Mouse (Mus musculus): ENCODE results near the gene 0610030E20Rik. TPM values are rescaled to one million over a fixed set of nuclear protein-coding genes. Genes with fewer than 3 reads are reported as not detected.
A peak's percentile ranks its signal among the peaks of the same experiment; 100 is the strongest.

The 0610030E20Rik gene
- polyA plus RNA-seq, 1 experiment from 2014 or later, result 15.6 TPM

- H3K4me2 ChIP-seq, result no peak overlapping the region
- ATAC-seq (replicated peaks; ENCODE audit: insufficient number of reproducible peaks, insufficient read depth, low FRiP score, low read depth), result no peak
- 84% methylated on average over 6 of the region's 6 CpGs for WGBS
- H3K9ac ChIP-seq, result no peak overlapping the region
- H3K27ac ChIP-seq, result no peak overlapping the region
- H3K9me3 ChIP-seq (replicated peaks), result no peaks in the 10 kb centered on the region
- no peaks in the 10 kb centered on the region for H3K4me1 ChIP-seq (replicated peaks)
- H3K36me3 ChIP-seq, result peaks cover 79% of the 10 kb centered on the region
- H3K4me3 ChIP-seq, result no peak overlapping the region
- H3K27me3 ChIP-seq, result no peaks in the 10 kb centered on the region
Observed at GRCm38 (mm10) chr6:72323786-72324508, 23.2 kb upstream of the 0610030E20Rik start.

DNA sequence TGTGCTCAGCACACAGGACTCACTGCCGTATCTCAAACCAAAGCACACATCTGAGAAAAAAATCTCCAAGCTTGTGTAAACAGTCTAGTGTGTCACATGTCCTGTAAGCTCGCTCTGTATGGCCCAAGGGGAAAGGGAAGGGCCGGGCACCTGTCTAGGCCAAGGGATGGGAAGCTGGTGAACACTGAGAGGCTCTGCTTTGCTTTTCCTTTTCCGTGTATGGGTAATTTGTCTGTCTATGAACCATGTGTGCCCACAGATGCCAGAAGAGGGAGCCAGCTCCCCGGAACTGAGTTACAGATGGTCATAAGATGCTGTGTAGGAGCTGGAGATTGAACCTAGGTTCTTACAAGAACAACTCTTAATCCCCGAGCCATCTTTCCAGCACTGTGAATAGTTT lies 20.8 kb upstream of the 0610030E20Rik start:
- 67% methylated on average over 6 of the region's 6 CpGs for WGBS
- Histone ChIP-seq H3K9ac (no peak overlapping the region), H3K27me3 (no peaks in the 10 kb centered on the region), H3K4me1 (replicated peaks) (no peaks in the 10 kb centered on the region), H3K4me2 (no peak overlapping the region), H3K9me3 (replicated peaks) (no peaks in the 10 kb centered on the region), H3K4me3 (no peak overlapping the region), H3K27ac (no peak overlapping the region), H3K36me3 (peaks cover 70% of the 10 kb centered on the region)
- ATAC-seq (replicated peaks; ENCODE audit: insufficient number of reproducible peaks, insufficient read depth, low FRiP score, low read depth), result no peak

GRCm38 (mm10) chr6:72329019-72329418 lies 18.1 kb upstream of the 0610030E20Rik start:
- no peak overlapping the region for H3K9ac ChIP-seq
- peaks cover 4% of the 10 kb centered on the region; the same call in 1 of the 2 replicates for H3K4me1 ChIP-seq (replicated peaks)
- H3K36me3 ChIP-seq, result peaks cover 56% of the 10 kb centered on the region
- no peak for ATAC-seq (replicated peaks; ENCODE audit: insufficient number of reproducible peaks, insufficient read depth, low FRiP score, low read depth)
- H3K27ac ChIP-seq, result no peak overlapping the region
- no peaks in the 10 kb centered on the region for H3K27me3 ChIP-seq
- H3K9me3 ChIP-seq (replicated peaks), result no peaks in the 10 kb centered on the region
- H3K4me2 ChIP-seq, result no peak overlapping the region
- H3K4me3 ChIP-seq, result no peak overlapping the region
- WGBS, result 86% methylated on average over 5 of the region's 5 CpGs

DNA sequence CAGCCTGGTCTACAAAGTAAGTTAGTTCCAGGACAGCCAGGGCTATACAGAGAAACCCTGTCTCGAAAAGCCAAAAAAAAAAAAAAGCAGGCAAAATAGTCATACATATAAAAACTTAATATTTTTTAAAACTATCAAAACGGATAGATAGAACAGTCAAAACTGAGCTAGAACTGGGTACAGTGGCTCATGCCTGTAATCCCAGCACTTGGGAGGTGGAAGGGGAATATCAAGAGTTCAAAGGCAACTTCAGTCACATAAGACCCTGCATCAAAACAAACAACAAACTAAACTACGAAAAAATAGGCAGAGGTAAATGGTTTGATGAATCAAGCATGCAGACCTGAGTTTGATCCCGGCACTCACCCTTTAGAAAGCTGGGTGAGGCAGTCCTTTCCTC lies 17.0 kb upstream of the 0610030E20Rik start:
- H3K36me3 ChIP-seq, result peaks cover 55% of the 10 kb centered on the region
- H3K27me3 ChIP-seq, result no peaks in the 10 kb centered on the region
- no peak overlapping the region for H3K27ac ChIP-seq
- H3K4me3 ChIP-seq, result no peak overlapping the region
- H3K9ac ChIP-seq, result no peak overlapping the region
- WGBS, result 89% methylated on average over 4 of the region's 4 CpGs
- no peak overlapping the region for H3K4me2 ChIP-seq
- ATAC-seq (replicated peaks; ENCODE audit: insufficient number of reproducible peaks, insufficient read depth, low FRiP score, low read depth), result no peak
- no peaks in the 10 kb centered on the region for H3K9me3 ChIP-seq (replicated peaks)
- peaks cover 4% of the 10 kb centered on the region; the same call in 1 of the 2 replicates for H3K4me1 ChIP-seq (replicated peaks)

DNA sequence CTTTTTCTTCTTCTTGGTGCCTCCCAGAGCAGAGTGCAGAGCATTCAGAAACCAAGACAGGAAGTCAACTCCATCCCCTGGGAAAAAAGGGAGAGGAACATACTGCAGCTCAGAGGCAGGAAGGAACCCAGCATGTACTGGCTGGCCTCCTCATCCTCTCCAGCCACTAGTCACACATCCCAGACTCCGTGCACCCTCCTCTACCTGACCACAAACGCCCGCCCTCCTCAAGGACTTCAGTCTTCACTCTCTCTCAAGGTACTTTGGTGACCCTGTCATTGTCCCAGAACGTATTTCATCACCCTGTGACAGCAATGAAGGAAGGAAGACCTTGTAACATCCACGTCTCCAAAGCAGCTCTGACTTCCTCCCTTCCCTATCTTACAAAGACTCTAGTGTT lies 14.0 kb upstream of the 0610030E20Rik start:
- ATAC-seq (replicated peaks; ENCODE audit: insufficient number of reproducible peaks, insufficient read depth, low FRiP score, low read depth), result no peak
- no peaks in the 10 kb centered on the region for H3K9me3 ChIP-seq (replicated peaks)
- H3K36me3 ChIP-seq, result peaks cover 56% of the 10 kb centered on the region
- no peak overlapping the region for H3K4me2 ChIP-seq
- H3K4me3 ChIP-seq, result no peak overlapping the region
- peak overlapping the region; percentile 71 for H3K27ac ChIP-seq
- no peaks in the 10 kb centered on the region for H3K27me3 ChIP-seq
- peaks cover 4% of the 10 kb centered on the region; the same call in 1 of the 2 replicates for H3K4me1 ChIP-seq (replicated peaks)
- no peak overlapping the region for H3K9ac ChIP-seq
- 47% methylated on average over 5 of the region's 5 CpGs for WGBS

GRCm38 (mm10) chr6:72340481-72340880 lies 6.6 kb upstream of the 0610030E20Rik start:
- H3K9me3 ChIP-seq (replicated peaks), result no peaks in the 10 kb centered on the region
- peaks cover 36% of the 10 kb centered on the region for H3K36me3 ChIP-seq
- 71% methylated on average over 2 of the region's 2 CpGs for WGBS
- H3K27me3 ChIP-seq, result no peaks in the 10 kb centered on the region
- H3K4me3 ChIP-seq, result no peak overlapping the region
- no peak overlapping the region for H3K9ac ChIP-seq
- ATAC-seq (replicated peaks; ENCODE audit: insufficient number of reproducible peaks, insufficient read depth, low FRiP score, low read depth), result no peak
- peaks cover 13% of the 10 kb centered on the region for H3K4me1 ChIP-seq (replicated peaks)
- no peak overlapping the region for H3K27ac ChIP-seq
- no peak overlapping the region for H3K4me2 ChIP-seq

- Histone ChIP-seq H3K36me3 (peaks cover 10% of the 10 kb centered on the region), H3K4me2 (peak overlapping the region; percentile 87), H3K27ac (peak overlapping the region; percentile 70), H3K27me3 (no peaks in the 10 kb centered on the region), H3K4me1 (replicated peaks) (peaks cover 36% of the 10 kb centered on the region), H3K9me3 (replicated peaks) (no peaks in the 10 kb centered on the region), H3K4me3 (peak overlapping the region; percentile 96), H3K9ac (peak overlapping the region; percentile 96)
- under 1% methylated on average over 42 of the region's 42 CpGs for WGBS
- peak; percentile 33 for ATAC-seq (replicated peaks; ENCODE audit: insufficient number of reproducible peaks, insufficient read depth, low FRiP score, low read depth)
Observed at GRCm38 (mm10) chr6:72344396-72345073, 2.6 kb upstream of the 0610030E20Rik start.

DNA sequence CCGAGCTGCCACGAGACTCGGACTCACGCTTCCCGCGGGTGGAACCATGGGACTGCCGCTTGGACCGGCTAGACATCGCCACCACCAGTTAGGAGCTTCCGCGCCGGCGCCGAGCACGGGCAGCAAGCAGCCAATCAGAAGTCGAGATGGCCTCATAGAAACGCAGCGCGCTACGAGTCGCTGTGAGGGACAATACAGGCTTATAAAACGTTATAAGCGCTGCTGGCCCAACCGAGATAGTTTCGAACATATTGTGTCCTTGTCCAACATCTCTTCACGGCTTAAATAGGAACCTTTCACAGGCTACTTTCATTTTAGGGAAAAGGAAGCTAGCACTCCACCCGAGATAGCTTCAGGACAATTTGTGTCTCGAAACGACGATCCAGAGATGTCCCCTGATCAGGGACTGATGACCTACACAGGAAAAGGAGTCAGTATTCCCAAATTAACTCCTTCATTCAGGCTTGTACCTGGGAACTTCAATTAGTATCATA lies 2.0 kb upstream of the 0610030E20Rik start, which contains the start of gene Usp39:
Usp39 (minus strand) TSS at position 111 of the 494 bp plus-strand sequence.
- Histone ChIP-seq H3K4me2 (peak within 1 kb of the TSS; percentile 87), H3K27ac (peak within 1 kb of the TSS; percentile 70), H3K4me1 (replicated peaks) (peaks cover 36% of the 10 kb centered on the region), H3K4me3 (peak within 1 kb of the TSS; percentile 96), H3K9ac (peak within 1 kb of the TSS; percentile 96), H3K27me3 (no peaks in the 10 kb centered on the region), H3K36me3 (peaks cover 14% of the 10 kb centered on the region), H3K9me3 (replicated peaks) (no peaks in the 10 kb centered on the region)
- WGBS, result under 1% methylated on average over 30 of the region's 30 CpGs
- ATAC-seq (replicated peaks; ENCODE audit: insufficient number of reproducible peaks, insufficient read depth, low FRiP score, low read depth), result peak; percentile 75

DNA sequence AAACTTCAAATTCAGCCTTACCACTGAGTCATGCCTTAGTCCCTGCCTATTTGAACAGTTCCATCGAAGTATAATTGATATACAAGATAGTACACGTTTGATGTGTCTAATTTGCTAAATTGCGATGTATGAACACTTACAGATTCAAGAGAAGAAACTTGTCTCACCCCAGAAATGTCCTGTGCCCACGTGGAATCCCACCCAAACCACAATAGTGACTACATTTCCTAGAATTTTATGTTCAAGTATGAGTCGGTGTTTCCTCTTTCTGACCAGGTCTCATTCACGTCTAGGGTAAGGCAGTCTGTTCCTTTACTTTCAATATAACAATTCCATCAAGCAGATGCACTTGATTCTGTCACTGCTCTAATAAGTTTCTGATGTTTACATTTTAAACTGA lies 1.5 kb upstream of the 0610030E20Rik start:
- peaks cover 36% of the 10 kb centered on the region for H3K4me1 ChIP-seq (replicated peaks)
- H3K36me3 ChIP-seq, result peaks cover 19% of the 10 kb centered on the region
- H3K4me2 ChIP-seq, result peak overlapping the region; percentile 87
- ATAC-seq (replicated peaks; ENCODE audit: insufficient number of reproducible peaks, insufficient read depth, low FRiP score, low read depth), result no peak
- H3K9ac ChIP-seq, result 0 out of 2 replicates have a peak overlapping the region, but pooled peaks have one; percentile 96
- peak overlapping the region; percentile 70; the same call in 1 of the 2 replicates for H3K27ac ChIP-seq
- 44% methylated on average over 6 of the region's 6 CpGs for WGBS
- H3K9me3 ChIP-seq (replicated peaks), result no peaks in the 10 kb centered on the region
- no peaks in the 10 kb centered on the region for H3K27me3 ChIP-seq
- H3K4me3 ChIP-seq, result peak overlapping the region; percentile 96

- Histone ChIP-seq H3K36me3 (peaks cover 22% of the 10 kb centered on the region), H3K4me2 (peak overlapping the region; percentile 73), H3K27ac (no peak overlapping the region), H3K4me1 (replicated peaks) (peaks cover 39% of the 10 kb centered on the region), H3K9ac (no peak overlapping the region), H3K4me3 (no peak overlapping the region), H3K9me3 (replicated peaks) (no peaks in the 10 kb centered on the region), H3K27me3 (no peaks in the 10 kb centered on the region)
- no peak for ATAC-seq (replicated peaks; ENCODE audit: insufficient number of reproducible peaks, insufficient read depth, low FRiP score, low read depth)
- 79% methylated on average over 4 of the region's 4 CpGs for WGBS
Observed at GRCm38 (mm10) chr6:72346261-72346660, 856 bp upstream of the 0610030E20Rik start.

DNA sequence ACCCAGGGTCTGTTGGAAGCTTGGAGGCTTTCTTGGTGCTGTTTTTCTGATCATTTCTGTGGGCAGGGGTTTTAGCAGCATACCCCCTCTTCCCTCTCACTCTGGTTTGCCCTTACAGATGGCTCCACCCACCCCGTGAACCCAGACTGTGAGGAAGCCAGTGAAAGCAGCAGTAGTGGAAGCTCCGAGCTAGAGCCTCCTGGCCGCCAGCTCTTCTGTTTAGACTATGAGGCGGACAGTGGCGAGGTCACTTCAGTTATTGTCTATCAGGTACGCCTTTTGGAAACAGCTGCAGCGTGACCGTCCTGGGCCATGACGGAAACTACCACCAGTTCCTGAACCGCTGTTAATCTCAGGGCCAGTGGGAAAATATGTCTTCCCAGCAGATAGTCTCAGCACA lies 1.3 kb downstream of the 0610030E20Rik start:
- peaks cover 54% of the 10 kb centered on the region for H3K4me1 ChIP-seq (replicated peaks)
- H3K4me2 ChIP-seq, result peak overlapping the region; percentile 73
- H3K27me3 ChIP-seq, result no peaks in the 10 kb centered on the region
- H3K9me3 ChIP-seq (replicated peaks), result no peaks in the 10 kb centered on the region
- WGBS, result 73% methylated on average over 10 of the region's 10 CpGs
- no peak overlapping the region for H3K9ac ChIP-seq
- H3K36me3 ChIP-seq, result peaks cover 22% of the 10 kb centered on the region
- no peak overlapping the region for H3K27ac ChIP-seq
- ATAC-seq (replicated peaks; ENCODE audit: insufficient number of reproducible peaks, insufficient read depth, low FRiP score, low read depth), result no peak
- H3K4me3 ChIP-seq, result peak overlapping the region; percentile 85
